Mouse (Mus musculus): ENCODE results near the gene Naglu. TPM values are rescaled to one million over a fixed set of nuclear protein-coding genes. Genes with fewer than 3 reads are reported as not detected.

The Naglu gene
- polyA plus RNA-seq, 1 experiment from 2014 or later: 12.5 TPM

DNA sequence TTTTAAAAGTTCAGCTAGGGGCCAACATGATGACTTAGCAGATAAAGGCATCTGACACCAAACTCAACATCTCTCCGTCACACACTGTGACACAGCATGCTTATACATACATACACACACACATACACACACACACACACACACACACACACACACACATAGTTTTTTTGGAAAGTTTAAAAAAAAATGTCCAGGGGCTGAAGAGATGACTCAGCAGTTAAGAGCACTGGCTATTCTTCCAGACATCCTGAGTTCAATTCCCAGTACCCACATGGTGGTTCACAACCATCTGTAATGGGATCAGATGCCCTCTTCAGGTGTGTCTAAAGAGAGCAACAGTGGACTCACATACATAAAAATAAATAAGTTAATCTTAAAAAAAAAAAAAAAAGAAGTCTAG lies 38.3 kb upstream of the Naglu start:
- H3K36me3 ChIP-seq (ENCODE audit: control insufficient read depth, insufficient read depth, low read length): peaks cover 86% of the 10 kb centered on the region
- peak overlapping the region in 1 of 2 experiments; percentile 96; a peak in 2 of 4 replicates for H3K27ac ChIP-seq (replicated peaks in 1 of 2; ENCODE audit: control insufficient read depth in 1 of 2, insufficient read depth in 1 of 2, low read depth in 2 of 2, low read length in 2 of 2)
- no peaks in the 10 kb centered on the region for H3K27me3 ChIP-seq (ENCODE audit: control insufficient read depth, insufficient read depth, low read length)
- no peak overlapping the region for H3K4me2 ChIP-seq (ENCODE audit: low read length)
- ATAC-seq (ENCODE audit: insufficient number of reproducible peaks, insufficient read depth, low FRiP score, low read depth): no peak
- no peaks in the 10 kb centered on the region for H3K9me3 ChIP-seq (ENCODE audit: control insufficient read depth, low read length)
- no peak overlapping the region for H3K9ac ChIP-seq (ENCODE audit: low read length)
- peaks cover 19 to 34% of the 10 kb centered on the region in 2 experiments for H3K4me1 ChIP-seq (ENCODE audit: control insufficient read depth in 2 of 2, insufficient read depth in 2 of 2, low read length in 2 of 2)
- no peak overlapping the region for H3K4me3 ChIP-seq (ENCODE audit: control insufficient read depth in 1 of 2, insufficient read depth in 1 of 2, low read depth in 1 of 2, low read length in 2 of 2)
- WGBS: 88% methylated on average over 1 of the region's 1 CpGs

DNA sequence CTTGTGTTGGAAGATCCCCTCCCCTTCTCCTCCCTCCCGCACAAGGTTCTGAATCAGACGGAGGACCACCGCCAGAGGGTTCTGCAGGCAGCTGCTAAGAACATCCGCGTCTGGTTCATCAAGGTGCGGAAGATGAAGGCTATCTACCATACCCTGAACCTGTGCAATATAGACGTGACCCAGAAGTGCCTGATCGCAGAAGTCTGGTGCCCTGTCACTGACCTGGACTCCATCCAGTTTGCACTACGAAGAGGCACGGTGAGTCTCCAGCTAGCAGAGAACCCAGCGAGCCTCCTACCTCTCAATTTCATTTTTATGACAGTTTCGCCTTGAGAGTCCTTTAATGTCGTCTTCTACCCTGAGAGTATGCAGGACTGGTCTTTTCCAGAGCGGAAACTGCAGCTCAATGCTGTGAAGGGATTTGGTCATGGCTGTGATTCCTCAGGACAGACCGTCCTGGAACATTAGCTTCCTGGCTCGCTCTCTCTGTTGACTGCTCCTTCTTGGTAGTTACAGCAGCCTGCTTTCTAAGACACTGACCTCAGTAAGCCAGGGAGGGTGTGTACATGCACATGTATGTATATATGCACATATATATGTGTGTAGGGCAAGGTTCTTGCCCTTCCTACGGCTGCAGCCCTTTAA lies 35.8 kb upstream of the Naglu start:
- 94% methylated on average over 17 of the region's 17 CpGs for WGBS
- no peak for ATAC-seq (ENCODE audit: insufficient number of reproducible peaks, insufficient read depth, low FRiP score, low read depth)
- no peak overlapping the region for H3K9ac ChIP-seq (ENCODE audit: low read length)

DNA sequence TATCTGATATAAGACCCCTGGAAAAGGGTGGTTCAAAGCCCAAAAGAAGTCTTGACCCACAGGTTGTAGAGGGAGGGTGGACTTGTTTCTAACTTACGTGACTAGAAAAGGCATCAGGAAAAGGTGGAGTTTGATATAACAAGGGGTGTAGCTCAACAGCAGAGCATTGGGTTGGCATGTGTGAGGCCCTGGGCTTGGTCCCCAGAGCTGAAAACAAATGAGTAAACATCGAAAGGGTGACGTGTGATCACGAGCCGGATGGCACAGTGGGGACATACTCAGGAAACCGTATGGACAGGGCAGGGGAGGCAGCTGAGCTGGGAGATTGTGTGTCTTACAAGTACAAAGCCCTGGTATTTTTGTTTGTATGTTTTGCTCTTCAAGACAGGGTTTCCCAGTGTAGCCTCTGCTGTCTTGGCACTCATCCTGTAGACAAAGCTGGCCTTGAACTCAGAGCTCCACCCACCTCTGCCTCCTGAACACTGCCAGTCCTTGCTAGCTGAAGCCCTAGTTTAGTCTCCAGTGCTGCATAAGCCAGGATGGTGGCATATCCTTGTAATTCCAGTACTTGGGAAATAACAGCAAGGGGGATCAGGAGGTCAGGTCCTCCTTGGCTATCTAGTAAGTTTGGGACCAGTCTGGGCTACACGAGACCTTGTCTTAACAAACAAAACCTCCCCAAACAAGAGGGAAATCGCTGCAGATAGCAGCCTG lies 35.0 kb upstream of the Naglu start:
- Histone ChIP-seq H3K4me2 (ENCODE audit: low read length) (no peak overlapping the region), H3K27ac (replicated peaks in 1 of 2; ENCODE audit: control insufficient read depth in 1 of 2, insufficient read depth in 1 of 2, low read depth in 2 of 2, low read length in 2 of 2) (no peak overlapping the region), H3K4me1 (ENCODE audit: control insufficient read depth in 2 of 2, insufficient read depth in 2 of 2, low read length in 2 of 2) (peaks cover 8 to 14% of the 10 kb centered on the region in 2 experiments), H3K27me3 (ENCODE audit: control insufficient read depth, insufficient read depth, low read length) (no peaks in the 10 kb centered on the region), H3K9me3 (ENCODE audit: control insufficient read depth, low read length) (no peaks in the 10 kb centered on the region), H3K36me3 (ENCODE audit: control insufficient read depth, insufficient read depth, low read length) (peaks cover 98% of the 10 kb centered on the region), H3K9ac (ENCODE audit: low read length) (no peak overlapping the region), H3K4me3 (ENCODE audit: control insufficient read depth in 1 of 2, insufficient read depth in 1 of 2, low read depth in 1 of 2, low read length in 2 of 2) (no peak overlapping the region)
- ATAC-seq (ENCODE audit: insufficient number of reproducible peaks, insufficient read depth, low FRiP score, low read depth): no peak
- 90% methylated on average over 8 of the region's 8 CpGs for WGBS

More for the DNA sequence above, 35.8 kb upstream of the Naglu start:
- Histone ChIP-seq H3K4me1 (ENCODE audit: control insufficient read depth in 2 of 2, insufficient read depth in 2 of 2, low read length in 2 of 2) (peaks cover 13 to 21% of the 10 kb centered on the region in 2 experiments), H3K4me2 (ENCODE audit: low read length) (no peak overlapping the region), H3K9me3 (ENCODE audit: control insufficient read depth, low read length) (no peaks in the 10 kb centered on the region), H3K36me3 (ENCODE audit: control insufficient read depth, insufficient read depth, low read length) (peaks cover 97% of the 10 kb centered on the region), H3K4me3 (ENCODE audit: control insufficient read depth in 1 of 2, insufficient read depth in 1 of 2, low read depth in 1 of 2, low read length in 2 of 2) (no peak overlapping the region), H3K27me3 (ENCODE audit: control insufficient read depth, insufficient read depth, low read length) (no peaks in the 10 kb centered on the region), H3K27ac (replicated peaks in 1 of 2; ENCODE audit: control insufficient read depth in 1 of 2, insufficient read depth in 1 of 2, low read depth in 2 of 2, low read length in 2 of 2) (no peak overlapping the region)

DNA sequence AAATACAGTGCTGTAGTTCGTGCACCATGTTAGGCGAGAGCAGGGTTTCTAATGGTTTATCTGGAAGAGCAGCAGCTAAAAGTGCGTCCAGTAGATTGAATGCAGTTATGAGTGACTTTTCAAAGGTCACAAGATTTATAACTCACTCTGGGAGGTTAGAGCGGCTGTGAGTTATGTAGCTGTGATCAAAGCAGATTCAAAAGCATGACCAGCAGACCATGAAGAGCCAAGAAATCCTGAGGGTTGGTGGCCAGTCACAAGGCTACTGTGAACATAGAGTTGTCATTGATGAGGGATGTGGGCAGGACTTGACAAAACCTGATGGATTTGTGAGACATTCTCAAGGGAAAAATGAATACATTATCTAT lies 34.5 kb upstream of the Naglu start:
- WGBS: 94% methylated on average over 4 of the region's 4 CpGs
- H3K4me3 ChIP-seq (ENCODE audit: control insufficient read depth in 1 of 2, insufficient read depth in 1 of 2, low read depth in 1 of 2, low read length in 2 of 2): no peak overlapping the region
- no peaks in the 10 kb centered on the region for H3K27me3 ChIP-seq (ENCODE audit: control insufficient read depth, insufficient read depth, low read length)
- H3K9ac ChIP-seq (ENCODE audit: low read length): no peak overlapping the region
- no peak overlapping the region for H3K4me2 ChIP-seq (ENCODE audit: low read length)
- ATAC-seq (ENCODE audit: insufficient number of reproducible peaks, insufficient read depth, low FRiP score, low read depth): no peak
- H3K9me3 ChIP-seq (ENCODE audit: control insufficient read depth, low read length): no peaks in the 10 kb centered on the region
- peaks cover 3 to 9% of the 10 kb centered on the region in 2 experiments for H3K4me1 ChIP-seq (ENCODE audit: control insufficient read depth in 2 of 2, insufficient read depth in 2 of 2, low read length in 2 of 2)
- no peak overlapping the region for H3K27ac ChIP-seq (replicated peaks in 1 of 2; ENCODE audit: control insufficient read depth in 1 of 2, insufficient read depth in 1 of 2, low read depth in 2 of 2, low read length in 2 of 2)
- H3K36me3 ChIP-seq (ENCODE audit: control insufficient read depth, insufficient read depth, low read length): peaks cover 99% of the 10 kb centered on the region

DNA sequence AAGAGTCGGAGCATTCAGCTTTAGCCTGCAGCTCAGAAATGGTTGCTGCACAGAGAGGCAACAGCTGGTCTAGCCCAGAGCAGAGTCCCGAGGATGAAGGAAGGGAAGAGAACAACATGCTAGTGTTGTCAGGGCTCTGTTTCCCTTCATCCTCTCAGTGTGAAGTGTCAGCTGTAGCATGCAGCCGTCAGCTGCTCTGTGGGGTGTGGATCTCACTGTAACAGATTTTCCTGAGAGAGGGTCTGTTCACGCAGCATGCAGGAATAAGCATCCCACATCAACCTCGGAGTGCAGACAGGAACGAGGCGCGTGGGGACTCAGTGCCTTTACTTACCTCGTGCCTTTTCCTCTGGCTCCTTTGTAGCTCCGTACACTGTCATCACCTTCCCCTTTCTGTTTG lies 32.0 kb upstream of the Naglu start:
- Histone ChIP-seq H3K4me1 (ENCODE audit: control insufficient read depth in 2 of 2, insufficient read depth in 2 of 2, low read length in 2 of 2) (no peaks in the 10 kb centered on the region), H3K9ac (ENCODE audit: low read length) (no peak overlapping the region), H3K27me3 (ENCODE audit: control insufficient read depth, insufficient read depth, low read length) (no peaks in the 10 kb centered on the region), H3K9me3 (ENCODE audit: control insufficient read depth, low read length) (no peaks in the 10 kb centered on the region), H3K4me2 (ENCODE audit: low read length) (no peak overlapping the region), H3K27ac (replicated peaks in 1 of 2; ENCODE audit: control insufficient read depth in 1 of 2, insufficient read depth in 1 of 2, low read depth in 2 of 2, low read length in 2 of 2) (no peak overlapping the region), H3K36me3 (ENCODE audit: control insufficient read depth, insufficient read depth, low read length) (peaks cover 100% of the 10 kb centered on the region), H3K4me3 (ENCODE audit: control insufficient read depth in 1 of 2, insufficient read depth in 1 of 2, low read depth in 1 of 2, low read length in 2 of 2) (no peak overlapping the region)
- ATAC-seq (ENCODE audit: insufficient number of reproducible peaks, insufficient read depth, low FRiP score, low read depth): no peak
- WGBS: 71% methylated on average over 10 of the region's 10 CpGs

DNA sequence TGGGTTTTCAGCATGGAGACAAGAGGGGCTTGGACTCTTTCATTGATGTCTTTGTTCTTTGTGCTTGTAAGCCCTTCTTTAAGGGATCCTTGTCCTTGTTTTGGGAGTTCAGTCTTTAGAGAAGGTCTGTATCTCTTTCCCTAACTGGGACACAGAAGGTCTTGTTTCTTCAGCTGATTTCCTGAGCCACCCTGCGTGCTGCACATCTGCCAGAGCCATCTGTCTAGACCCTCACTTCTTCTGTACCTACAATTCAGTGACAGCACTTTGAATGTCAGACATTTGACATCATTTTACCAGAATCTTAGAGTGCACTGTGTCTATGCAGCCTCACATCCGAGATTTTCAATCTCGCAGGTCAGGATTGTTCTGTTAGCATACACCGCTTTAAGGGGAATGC lies 24.0 kb upstream of the Naglu start:
- Histone ChIP-seq H3K9ac (ENCODE audit: low read length) (no peak overlapping the region), H3K4me2 (ENCODE audit: low read length) (no peak overlapping the region), H3K27ac (replicated peaks in 1 of 2; ENCODE audit: control insufficient read depth in 1 of 2, insufficient read depth in 1 of 2, low read depth in 2 of 2, low read length in 2 of 2) (no peak overlapping the region), H3K36me3 (ENCODE audit: control insufficient read depth, insufficient read depth, low read length) (peaks cover 100% of the 10 kb centered on the region), H3K9me3 (ENCODE audit: control insufficient read depth, low read length) (no peaks in the 10 kb centered on the region), H3K27me3 (ENCODE audit: control insufficient read depth, insufficient read depth, low read length) (no peaks in the 10 kb centered on the region), H3K4me3 (ENCODE audit: control insufficient read depth in 1 of 2, insufficient read depth in 1 of 2, low read depth in 1 of 2, low read length in 2 of 2) (no peak overlapping the region), H3K4me1 (ENCODE audit: control insufficient read depth in 2 of 2, insufficient read depth in 2 of 2, low read length in 2 of 2) (peaks cover 0 to under 1% of the 10 kb centered on the region in 2 experiments; a peak in 1 of 4 replicates)
- WGBS: 84% methylated on average over 4 of the region's 4 CpGs
- ATAC-seq (ENCODE audit: insufficient number of reproducible peaks, insufficient read depth, low FRiP score, low read depth): no peak

DNA sequence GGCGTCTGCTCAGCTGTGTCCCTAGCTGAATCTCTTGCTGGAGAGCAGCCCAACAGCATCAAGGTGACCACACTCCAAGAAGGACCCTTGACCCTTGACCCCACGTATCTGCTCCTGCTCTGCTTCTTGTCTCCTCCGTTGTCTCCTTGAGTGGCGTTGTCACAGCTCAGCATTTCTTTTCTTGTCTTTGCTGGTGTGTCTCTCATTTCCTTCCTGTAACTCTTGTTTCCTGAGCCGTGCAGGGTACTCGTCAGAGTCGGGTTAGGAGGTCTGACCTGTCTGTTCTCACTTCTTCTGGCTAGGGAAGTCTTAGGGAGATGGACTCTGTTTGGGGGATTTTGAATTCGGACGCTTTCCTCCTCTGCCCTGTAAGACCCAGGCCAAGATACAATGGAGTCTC lies 23.4 kb upstream of the Naglu start:
- Histone ChIP-seq H3K27me3 (ENCODE audit: control insufficient read depth, insufficient read depth, low read length) (no peaks in the 10 kb centered on the region), H3K4me2 (ENCODE audit: low read length) (no peak overlapping the region), H3K27ac (replicated peaks in 1 of 2; ENCODE audit: control insufficient read depth in 1 of 2, insufficient read depth in 1 of 2, low read depth in 2 of 2, low read length in 2 of 2) (no peak overlapping the region), H3K4me1 (ENCODE audit: control insufficient read depth in 2 of 2, insufficient read depth in 2 of 2, low read length in 2 of 2) (peaks cover 2 to 4% of the 10 kb centered on the region in 2 experiments; a peak in 2 of 4 replicates), H3K9ac (ENCODE audit: low read length) (no peak overlapping the region), H3K36me3 (ENCODE audit: control insufficient read depth, insufficient read depth, low read length) (peaks cover 97% of the 10 kb centered on the region), H3K9me3 (ENCODE audit: control insufficient read depth, low read length) (no peaks in the 10 kb centered on the region), H3K4me3 (ENCODE audit: control insufficient read depth in 1 of 2, insufficient read depth in 1 of 2, low read depth in 1 of 2, low read length in 2 of 2) (no peak overlapping the region)
- 29% methylated on average over 9 of the region's 9 CpGs for WGBS
- no peak; the same call in 1 of the 2 replicates for ATAC-seq (ENCODE audit: insufficient number of reproducible peaks, insufficient read depth, low FRiP score, low read depth)

Data from heart, embryonic 14.5 days (tissue).